Mouse (Mus musculus) small intestine, adult 2 months (tissue): ENCODE data around the gene Tnxb.
"Not testable (repeated sequence)": the region's sequence is repeated elsewhere in the genome, so short reads cannot be mapped to it uniquely, and the experiment has no call there.

ENCODE experiments used
- CTCF ChIP-seq: fragments of 200-500 bp; IDR thresholded peaks from 2 replicates; pipeline ENCODE4 v1.5.1; 2012; ENCODE audit warnings: low read depth, mild to moderate bottlenecking, control low read depth, inconsistent platforms, low read length, moderate library complexity, mixed read lengths; ENCODE audit not compliant: insufficient replicate concordance, insufficient read length; ENCODE audit errors: extremely low read depth
- POLR2A ChIP-seq: fragments of 200-500 bp; IDR thresholded peaks from 2 replicates; pipeline ENCODE4 v1.6.1; 2012; ENCODE audit warnings: low read depth, mild to moderate bottlenecking, control low read depth, inconsistent platforms, low read length, moderate library complexity

GRCm38 (mm10) chr17:34722238-34722637 is 51.9 kb downstream of the Tnxb start:
- not testable (repeated sequence) for TF ChIP-seq CTCF, POLR2A
